Mouse (Mus musculus): Measurements from ENCODE around the gene Map3k7.

GRCm38 (mm10) chr4:31937376-31938281 is 26.3 kb upstream of the Map3k7 start:
- TF ChIP-seq CTCF (IDR thresholded peaks at IDR 0.05; ENCODE audit: control insufficient read depth, insufficient read depth, low read length) (no peak), POLR2A (IDR thresholded peaks at IDR 0.05; ENCODE audit: borderline replicate concordance, control insufficient read depth, low read depth, low read length) (no peak)

All from bone marrow, adult 2 months (tissue).